Comparison of ENCODE assay signal across 9 mouse cellular contexts in the genomic region with DNA sequence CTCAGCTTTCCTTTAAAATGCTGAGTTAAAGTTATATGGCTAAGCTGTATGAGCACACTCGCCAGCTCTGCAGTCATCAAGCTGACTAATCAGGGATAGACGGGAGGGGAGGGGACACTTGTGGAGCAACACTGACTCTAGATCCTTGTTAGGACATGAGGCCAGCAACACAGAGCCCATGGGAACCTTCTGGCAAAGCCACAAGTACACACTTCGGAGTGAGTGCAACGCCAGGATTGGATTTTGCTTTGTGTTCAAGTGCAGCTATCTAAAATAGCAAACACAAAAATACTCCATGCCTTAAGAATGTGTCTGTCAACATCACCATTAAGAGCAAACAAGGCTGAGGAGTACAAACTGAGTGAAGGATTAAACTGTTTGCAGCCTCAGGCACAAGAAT. TPM values are rescaled to one million over a fixed set of nuclear protein-coding genes. Genes with fewer than 3 reads are reported as not detected.
DNase-seq lines count a peak whose midpoint lies in the region; ATAC-seq and TF ChIP-seq lines count a peak whose summit lies in the region.
"Had no signal": no experiment of that assay in that cellular context is flagged by ENCODE, and none has a peak within 500 bp of the region (broad histone marks: within the 10 kb centered on the region; RNA-seq: fewer than 3 reads in every experiment).

No protein-coding gene starts in this region.

- WGBS in intestine, embryonic 16.5 days = 74% methylated on average over 4 of the region's 4 CpGs
- 72% methylated on average over 4 of the region's 4 CpGs for WGBS in intestine, embryonic 15.5 days
- 59% methylated on average over 4 of the region's 4 CpGs for WGBS in small intestine, adult 2 months

- intact Hi-C loops in heart, postnatal 14 days (cut with DNase I) = no loop called here
- intact Hi-C loops in left cerebral cortex, postnatal 14 days (cut with DNase I) = no loop called here

- H3K4me1 ChIP-seq in intestine, embryonic 16.5 days (ENCODE audit: control insufficient read depth, insufficient read depth, low read length) = no peaks in the 10 kb centered on the region; the same call in 1 of the 2 replicates
- H3K4me1 ChIP-seq in intestine, embryonic 15.5 days (replicated peaks) = no peaks in the 10 kb centered on the region
- H3K4me1 ChIP-seq in small intestine, adult 2 months (ENCODE audit: control insufficient read depth, insufficient read depth, insufficient read length, low read length) = peaks cover 2% of the 10 kb centered on the region; the same call in 1 of the 2 replicates
- H3K4me1 ChIP-seq: midbrain, embryonic 15.5 days had no signal

- TF ChIP-seq POLR2A in small intestine, adult 2 months (IDR thresholded peaks at IDR 0.05; ENCODE audit: low read depth, low read length) = no peak

- H3K27ac ChIP-seq in intestine, embryonic 16.5 days (ENCODE audit: low read length) = no peak overlapping the region
- no peak overlapping the region for H3K27ac ChIP-seq in intestine, embryonic 15.5 days
- H3K27ac ChIP-seq in small intestine, adult 2 months (ENCODE audit: insufficient read depth, low read depth, low read length) = peak overlapping the region; percentile 33
- H3K27ac ChIP-seq: midbrain, embryonic 15.5 days had no signal

- DNase-seq in gastrocnemius, postnatal 10 days = peak; percentile 44
- peak; percentile 72 to 76 for DNase-seq in heart, postnatal 14 days
- no peak for DNase-seq in cerebellum, adult 11-12 months
- no peak for DNase-seq in left cerebral cortex, postnatal 14 days (ENCODE audit: low spot score in 2 of 2)

- H3K9me3 ChIP-seq in intestine, embryonic 16.5 days (ENCODE audit: control insufficient read depth, low read length) = no peaks in the 10 kb centered on the region
- no peaks in the 10 kb centered on the region for H3K9me3 ChIP-seq in intestine, embryonic 15.5 days
- H3K9me3 ChIP-seq: midbrain, embryonic 15.5 days had no signal

- H3K4me2 ChIP-seq in intestine, embryonic 16.5 days (ENCODE audit: low read depth, low read length) = no peak overlapping the region
- no peak overlapping the region for H3K4me2 ChIP-seq in intestine, embryonic 15.5 days (replicated peaks)
- H3K4me2 ChIP-seq: midbrain, embryonic 15.5 days had no signal

- H3K27me3 ChIP-seq in intestine, embryonic 16.5 days (replicated peaks; ENCODE audit: control insufficient read depth, insufficient read depth, low read length) = no peaks in the 10 kb centered on the region
- H3K27me3 ChIP-seq in intestine, embryonic 15.5 days (replicated peaks) = no peaks in the 10 kb centered on the region
- H3K27me3 ChIP-seq in small intestine, adult 2 months (ENCODE audit: control insufficient read depth, insufficient read depth, low read length) = no peaks in the 10 kb centered on the region
- H3K27me3 ChIP-seq: midbrain, embryonic 15.5 days had no signal

- H3K9ac ChIP-seq in intestine, embryonic 16.5 days (ENCODE audit: low read depth, low read length) = no peak overlapping the region
- no peak overlapping the region for H3K9ac ChIP-seq in intestine, embryonic 15.5 days
- H3K9ac ChIP-seq: midbrain, embryonic 15.5 days had no signal

- no peak overlapping the region for H3K4me3 ChIP-seq in intestine, embryonic 16.5 days (ENCODE audit: low read length)
- H3K4me3 ChIP-seq in intestine, embryonic 15.5 days (replicated peaks) = no peak overlapping the region
- no peak overlapping the region for H3K4me3 ChIP-seq in small intestine, adult 2 months (ENCODE audit: low read depth, low read length)
- H3K4me3 ChIP-seq: midbrain, embryonic 15.5 days had no signal

- peak; percentile 59; the same call in 1 of the 2 replicates for ATAC-seq in intestine, embryonic 16.5 days
- no peak for ATAC-seq in intestine, embryonic 15.5 days
- no peak for ATAC-seq in monocyte, adult 5-6 weeks (replicated peaks; ENCODE audit: insufficient number of reproducible peaks, low FRiP score, low TSS enrichment, poor library complexity, severe bottlenecking)
- ATAC-seq: midbrain, embryonic 15.5 days had no signal

- no peaks in the 10 kb centered on the region for H3K36me3 ChIP-seq in intestine, embryonic 16.5 days (ENCODE audit: control insufficient read depth, insufficient read depth, low read length)
- no peaks in the 10 kb centered on the region for H3K36me3 ChIP-seq in intestine, embryonic 15.5 days
- H3K36me3 ChIP-seq in small intestine, adult 2 months (ENCODE audit: control insufficient read depth, insufficient read depth, low read length) = no peaks in the 10 kb centered on the region

- no peak for TF ChIP-seq CTCF in small intestine, adult 2 months (IDR thresholded peaks at IDR 0.05; ENCODE audit: extremely low read depth, insufficient read length, insufficient replicate concordance, low read depth, low read length)

RNA-seq across cellular contexts. Expression of a gene that starts 29.8 kb away (rescaled TPM):
- polyA plus RNA-seq in intestine, embryonic 16.5 days (2015; fragmentation: Nextera tagmentation; extraction: Ambion mirVana) = 51.4 and 56.1 TPM in 2 replicates
- polyA plus RNA-seq in intestine, embryonic 15.5 days (2015; fragmentation: Nextera tagmentation; extraction: Ambion mirVana) = 52.6 and 54.7 TPM in 2 replicates
- 10 to 100 TPM; 35.7 to 39.1 TPM for total RNA-seq in gastrocnemius, postnatal 10 days (2021)
- total RNA-seq in heart, postnatal 14 days (2021) = 10 to 100 TPM; 56.9 to 58.5 TPM
- polyA plus RNA-seq in small intestine, adult 2 months (2012; rRNA removed) = 4.5 and 4.9 TPM in 2 replicates
- total RNA-seq in monocyte, adult 5-6 weeks (2017) = 14.1 to 18.0 TPM (median 15.9 TPM) in 3 replicates
- 10 to 100 TPM; 24.8 to 26.4 TPM for total RNA-seq in left cerebral cortex, postnatal 14 days (2021)

RNA-seq across cellular contexts. Expression of a gene that starts 29.9 kb away (rescaled TPM):
- 34.9 and 39.3 TPM in 2 replicates for polyA plus RNA-seq in intestine, embryonic 16.5 days (2015; fragmentation: Nextera tagmentation; extraction: Ambion mirVana)
- 31.3 and 33.1 TPM in 2 replicates for polyA plus RNA-seq in intestine, embryonic 15.5 days (2015; fragmentation: Nextera tagmentation; extraction: Ambion mirVana)
- 10 to 100 TPM; 16.6 to 18.7 TPM for total RNA-seq in gastrocnemius, postnatal 10 days (2021)
- total RNA-seq in heart, postnatal 14 days (2021) = 10 to 100 TPM; 18.6 to 23.0 TPM
- 31.5 and 68.7 TPM in 2 replicates for polyA plus RNA-seq in small intestine, adult 2 months (2012; rRNA removed)
- total RNA-seq in monocyte, adult 5-6 weeks (2017) = 24.7 to 50.1 TPM (median 27.2 TPM) in 3 replicates
- 10 to 100 TPM; 39.3 to 42.0 TPM for total RNA-seq in left cerebral cortex, postnatal 14 days (2021)

Comparison
In these comparisons a context has a peak if more than half of its experiments do, and no peak if none do; other contexts are left out.
1. DNase-seq: peak in gastrocnemius, postnatal 10 days (single experiment) and heart, postnatal 14 days (2 of 2); none in cerebellum, adult 11-12 months (single experiment) and left cerebral cortex, postnatal 14 days (0 of 2).